Comparison of ENCODE assay signal across 15 mouse cellular contexts in genomic region chr1:155252631-155253121, GRCm38 (mm10). TPM values are rescaled to one million over a fixed set of nuclear protein-coding genes. Genes with fewer than 3 reads are reported as not detected.
DNase-seq lines count a peak whose midpoint lies in the region; ATAC-seq lines count a peak whose summit lies in the region.
"Had no signal": no experiment of that assay in that cellular context is flagged by ENCODE, and none has a peak within 500 bp of the region (broad histone marks: within the 10 kb centered on the region; RNA-seq: fewer than 3 reads in every experiment).

No protein-coding gene starts in this region.

- H3K36me3 ChIP-seq in midbrain, embryonic 14.5 days (ENCODE audit: control insufficient read depth, insufficient read depth, low read length) = no peaks in the 10 kb centered on the region
- H3K36me3 ChIP-seq: embryonic facial prominence, embryonic 12.5 days; heart, embryonic 12.5 days; midbrain, embryonic 12.5 days had no signal

- H3K4me1 ChIP-seq in midbrain, embryonic 14.5 days (ENCODE audit: control insufficient read depth, insufficient read depth, low read length) = no peaks in the 10 kb centered on the region
- H3K4me1 ChIP-seq: embryonic facial prominence, embryonic 12.5 days had no signal

- no peaks in the 10 kb centered on the region for H3K27me3 ChIP-seq in midbrain, embryonic 14.5 days (ENCODE audit: control insufficient read depth, insufficient read depth, low read length)
- H3K27me3 ChIP-seq: embryonic facial prominence, embryonic 12.5 days; heart, embryonic 12.5 days; midbrain, embryonic 12.5 days had no signal

- no peaks in the 10 kb centered on the region for H3K9me3 ChIP-seq in midbrain, embryonic 14.5 days (ENCODE audit: control insufficient read depth, low read length)
- H3K9me3 ChIP-seq: embryonic facial prominence, embryonic 12.5 days; heart, embryonic 12.5 days; midbrain, embryonic 12.5 days had no signal

- peak; percentile 76 for DNase-seq in heart, adult 11 months
- DNase-seq in heart, postnatal 4 days = no peak
- DNase-seq in retina, postnatal 1 day = peak; percentile 59
- DNase-seq in retina, embryonic 14.5 days (ENCODE audit: low spot score) = no peak
- peak; percentile 41 to 65 for DNase-seq in kidney, postnatal 25 days
- no peak for DNase-seq in midbrain, embryonic 14.5 days
- DNase-seq in cerebellum, adult 11-12 months = no peak
- no peak for DNase-seq in B cell, adult 2 months
- DNase-seq: adrenal gland, postnatal 36 days; cerebellum, adult 8-10 months; lung, adult 18-20 months had no signal

- no peak for ATAC-seq in midbrain, embryonic 14.5 days (ENCODE audit: low FRiP score, low TSS enrichment)

- H3K27ac ChIP-seq in midbrain, embryonic 14.5 days (replicated peaks; ENCODE audit: low read depth, low read length) = 0 out of 2 replicates have a peak overlapping the region, but pooled peaks have one; percentile 8
- H3K27ac ChIP-seq: embryonic facial prominence, embryonic 12.5 days had no signal

- H3K4me3 ChIP-seq in midbrain, embryonic 14.5 days (replicated peaks; ENCODE audit: low read depth, low read length) = no peak overlapping the region
- H3K4me3 ChIP-seq: embryonic facial prominence, embryonic 12.5 days; heart, embryonic 12.5 days; midbrain, embryonic 12.5 days had no signal

- 42% methylated on average over 6 of the region's 6 CpGs for WGBS in midbrain, embryonic 14.5 days

- no peak overlapping the region for H3K9ac ChIP-seq in midbrain, embryonic 14.5 days (replicated peaks; ENCODE audit: low read length)
- H3K9ac ChIP-seq: embryonic facial prominence, embryonic 12.5 days; heart, embryonic 12.5 days; midbrain, embryonic 12.5 days had no signal

- no peak overlapping the region for H3K4me2 ChIP-seq in midbrain, embryonic 14.5 days (ENCODE audit: low read length)
- H3K4me2 ChIP-seq: embryonic facial prominence, embryonic 12.5 days; heart, embryonic 12.5 days; midbrain, embryonic 12.5 days had no signal

RNA-seq across cellular contexts. Expression of gene BC034090, which starts 8.4 kb away (rescaled TPM):
- 10 to 100 TPM; 55.0 to 60.7 TPM for total RNA-seq in heart, postnatal 4 days (2021)
- polyA plus RNA-seq in midbrain, embryonic 14.5 days (2014; fragmentation: Nextera tagmentation; extraction: Ambion mirVana) = 3.4 and 3.5 TPM in 2 replicates
- total RNA-seq: neutrophil, adult 5-6 weeks had no signal

Comparison
In these comparisons a context has a peak if more than half of its experiments do, and no peak if none do; other contexts are left out.
1. DNase-seq: peak in heart, adult 11 months (single experiment), retina, postnatal 1 day (single experiment) and kidney, postnatal 25 days (2 of 2); none in heart, postnatal 4 days (single experiment), retina, embryonic 14.5 days (single experiment), midbrain, embryonic 14.5 days (single experiment), cerebellum, adult 11-12 months (single experiment) and B cell, adult 2 months (0 of 2).